11 mouse cellular contexts compared by ENCODE assay signal in the genomic region with DNA sequence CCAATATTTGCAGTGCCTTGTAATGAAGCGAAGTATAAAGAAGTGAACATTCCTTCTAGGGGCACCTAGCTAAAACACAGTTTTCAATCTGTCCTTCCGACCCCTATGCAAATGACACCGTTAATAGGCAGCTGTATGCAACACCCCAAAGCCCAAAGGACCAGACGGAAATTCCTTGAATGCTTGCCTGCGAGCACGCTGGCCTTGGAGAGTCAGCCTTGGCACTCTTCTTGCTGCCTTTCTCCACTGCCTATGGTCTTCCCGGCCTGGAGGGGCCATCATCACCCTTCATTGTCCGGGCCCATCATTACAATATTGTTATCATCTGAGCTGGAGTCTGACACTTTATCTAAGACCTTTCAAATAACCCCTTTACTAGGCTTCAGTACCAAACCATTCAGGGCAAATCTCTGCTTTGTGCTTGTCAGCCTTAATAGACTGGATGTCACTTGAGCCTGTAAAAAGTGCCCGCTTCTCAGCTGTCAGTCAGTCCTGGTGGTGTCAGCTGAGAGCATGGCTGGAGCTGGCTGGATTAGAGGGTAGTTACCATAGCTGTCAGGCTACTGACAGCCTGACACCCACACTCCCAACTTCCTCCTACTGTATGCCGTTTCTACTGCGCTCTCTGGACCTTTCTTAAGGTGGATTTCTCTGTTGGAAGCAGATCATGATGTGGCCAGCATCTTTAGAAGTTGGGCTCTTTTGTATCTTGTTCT.
A peak's percentile ranks its signal among the peaks of the same experiment; 100 is the strongest.
DNase-seq lines count a peak whose midpoint lies in the region; ATAC-seq lines count a peak whose summit lies in the region.
"Had no signal": no experiment of that assay in that cellular context is flagged by ENCODE, and none has a peak within 500 bp of the region (broad histone marks: within the 10 kb centered on the region; RNA-seq: fewer than 3 reads in every experiment).

No protein-coding gene starts in this region.

- H3K27me3 ChIP-seq in heart, embryonic 10.5 days (ENCODE audit: insufficient read depth, poor library complexity, severe bottlenecking): no peaks in the 10 kb centered on the region
- no peaks in the 10 kb centered on the region for H3K27me3 ChIP-seq in forebrain, embryonic 14.5 days (replicated peaks; ENCODE audit: control insufficient read depth, insufficient read depth, low read length)
- no peaks in the 10 kb centered on the region for H3K27me3 ChIP-seq in limb, embryonic 11.5 days (ENCODE audit: control insufficient read depth, insufficient read depth, low read length)
- H3K27me3 ChIP-seq: neural tube, embryonic 15.5 days had no signal

- no peaks in the 10 kb centered on the region for H3K9me3 ChIP-seq in heart, embryonic 10.5 days
- no peaks in the 10 kb centered on the region for H3K9me3 ChIP-seq in forebrain, embryonic 14.5 days (replicated peaks; ENCODE audit: control insufficient read depth, low read length)
- H3K9me3 ChIP-seq in limb, embryonic 11.5 days (ENCODE audit: control insufficient read depth, low read length): no peaks in the 10 kb centered on the region
- H3K9me3 ChIP-seq: neural tube, embryonic 15.5 days had no signal

- no peak overlapping the region for H3K4me2 ChIP-seq in forebrain, embryonic 14.5 days (ENCODE audit: low read length)
- H3K4me2 ChIP-seq in limb, embryonic 11.5 days (ENCODE audit: low read depth, severe bottlenecking): peak overlapping the region; percentile 20; the same call in 1 of the 2 replicates
- H3K4me2 ChIP-seq: neural tube, embryonic 15.5 days had no signal

- H3K4me3 ChIP-seq in heart, embryonic 10.5 days: 0 out of 2 replicates have a peak overlapping the region, but pooled peaks have one; percentile 12
- no peak overlapping the region for H3K4me3 ChIP-seq in forebrain, embryonic 14.5 days (ENCODE audit: low read depth, low read length)
- no peak overlapping the region for H3K4me3 ChIP-seq in limb, embryonic 11.5 days (ENCODE audit: low read depth, low read length)
- H3K4me3 ChIP-seq: neural tube, embryonic 15.5 days had no signal

- peak overlapping the region; percentile 67 for H3K27ac ChIP-seq in heart, embryonic 10.5 days
- no peak overlapping the region for H3K27ac ChIP-seq in forebrain, embryonic 14.5 days (ENCODE audit: low read depth, low read length)
- H3K27ac ChIP-seq in limb, embryonic 11.5 days (replicated peaks; ENCODE audit: low read depth, low read length): 0 out of 2 replicates have a peak overlapping the region, but pooled peaks have one; percentile 8
- H3K27ac ChIP-seq: neural tube, embryonic 15.5 days had no signal

- no peak overlapping the region for H3K9ac ChIP-seq in forebrain, embryonic 14.5 days (ENCODE audit: low read length)
- no peak overlapping the region for H3K9ac ChIP-seq in limb, embryonic 11.5 days (ENCODE audit: low read length)
- H3K9ac ChIP-seq: neural tube, embryonic 15.5 days had no signal

- intact Hi-C loops in heart, postnatal 25 days (cut with DNase I): no loop called here

- peak; percentile 65 for ATAC-seq in forebrain, embryonic 14.5 days
- no peak for ATAC-seq in limb, embryonic 11.5 days (ENCODE audit: insufficient number of reproducible peaks, low FRiP score, low TSS enrichment, low read depth)
- ATAC-seq: intestine, embryonic 16.5 days had no signal

- DNase-seq in heart, embryonic 10.5 days (ENCODE audit: low spot score): peak; percentile 79
- no peak for DNase-seq in heart, postnatal 25 days (ENCODE audit: low spot score)
- DNase-seq in R1 (ENCODE audit: low read depth, low spot score): peak; percentile 22
- peak; percentile 49 for DNase-seq in forebrain, embryonic 14.5 days (ENCODE audit: low spot score)
- DNase-seq in limb, embryonic 11.5 days (ENCODE audit: low spot score): peak; percentile 40
- DNase-seq in layer of hippocampus, postnatal 14 days (ENCODE audit: low spot score in 2 of 2): no peak
- no peak for DNase-seq in cerebellum, adult 9-10 months
- DNase-seq in lung, postnatal 36 days: no peak
- DNase-seq: spleen, adult 18-20 months had no signal

- peaks cover 36% of the 10 kb centered on the region for H3K4me1 ChIP-seq in heart, embryonic 10.5 days
- peaks cover 16% of the 10 kb centered on the region for H3K4me1 ChIP-seq in forebrain, embryonic 14.5 days (ENCODE audit: control insufficient read depth, insufficient read depth, low read length)
- H3K4me1 ChIP-seq in limb, embryonic 11.5 days (ENCODE audit: control insufficient read depth, insufficient read depth, low read length): peaks cover 17% of the 10 kb centered on the region

- 26% methylated on average over 11 of the region's 11 CpGs for WGBS in heart, embryonic 10.5 days
- 32% methylated on average over 11 of the region's 11 CpGs for WGBS in forebrain, embryonic 14.5 days
- 42% methylated on average over 11 of the region's 11 CpGs for WGBS in limb, embryonic 11.5 days

- H3K36me3 ChIP-seq in heart, embryonic 10.5 days: no peaks in the 10 kb centered on the region
- H3K36me3 ChIP-seq in forebrain, embryonic 14.5 days (ENCODE audit: control insufficient read depth, insufficient read depth, low read length): no peaks in the 10 kb centered on the region
- H3K36me3 ChIP-seq in limb, embryonic 11.5 days (ENCODE audit: control insufficient read depth, insufficient read depth, low read length): no peaks in the 10 kb centered on the region
- H3K36me3 ChIP-seq: neural tube, embryonic 15.5 days had no signal

Comparison
In these comparisons a context has a peak if more than half of its experiments do, and no peak if none do; other contexts are left out.
1. DNase-seq: peak in heart, embryonic 10.5 days (single experiment), R1 (single experiment), forebrain, embryonic 14.5 days (single experiment) and limb, embryonic 11.5 days (single experiment); none in heart, postnatal 25 days (single experiment), layer of hippocampus, postnatal 14 days (0 of 2), cerebellum, adult 9-10 months (single experiment) and lung, postnatal 36 days (single experiment).